Comparison of ENCODE assay signal across 8 mouse cellular contexts in the genomic region with DNA sequence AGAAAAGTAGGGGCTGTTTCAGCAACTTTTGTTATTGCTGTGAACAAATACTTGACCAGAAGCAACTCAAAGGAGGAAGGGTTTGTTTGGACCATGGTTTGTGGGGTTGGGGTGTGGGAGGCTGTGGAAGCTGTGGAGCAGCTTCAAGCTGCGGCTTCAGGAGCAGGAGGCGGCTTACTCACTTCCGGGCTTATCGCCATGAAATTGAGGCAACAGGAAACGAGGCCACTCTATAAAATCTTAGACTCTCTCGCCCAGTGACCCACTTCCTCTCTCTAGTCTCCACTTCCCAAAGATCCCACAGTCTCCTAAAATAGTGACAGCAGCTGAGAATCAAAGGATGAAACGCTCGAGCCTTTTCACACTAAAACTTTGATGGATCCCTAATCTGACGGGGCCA. TPM values are rescaled to one million over a fixed set of nuclear protein-coding genes. Genes with fewer than 3 reads are reported as not detected.
DNase-seq lines count a peak whose midpoint lies in the region.
"Had no signal": no experiment of that assay in that cellular context is flagged by ENCODE, and none has a peak within 500 bp of the region (broad histone marks: within the 10 kb centered on the region; RNA-seq: fewer than 3 reads in every experiment).

No protein-coding gene starts in this region.

- no peaks in the 10 kb centered on the region for H3K36me3 ChIP-seq in megakaryocyte, embryonic 14.5 days (replicated peaks; ENCODE audit: low read length)
- H3K36me3 ChIP-seq: embryonic facial prominence, embryonic 12.5 days had no signal

- peak; percentile 11 to 13 for DNase-seq in spleen, postnatal 36 days (ENCODE audit: low spot score in 2 of 2)
- DNase-seq in spleen, postnatal 14 days (ENCODE audit: low spot score in 2 of 2): no peak
- DNase-seq in brain, adult 2 months (ENCODE audit: low read depth, low spot score): peak; percentile 54
- peak; percentile 33 for DNase-seq in induced T-regulatory cell, adult 2 months (ENCODE audit: low read depth)
- no peak for DNase-seq in cerebellum, adult 8-10 months
- no peak for DNase-seq in retina, postnatal 1 day

- H3K27me3 ChIP-seq in megakaryocyte, embryonic 14.5 days (replicated peaks): peaks cover 11% of the 10 kb centered on the region
- H3K27me3 ChIP-seq: embryonic facial prominence, embryonic 12.5 days had no signal

- H3K4me1 ChIP-seq in megakaryocyte, embryonic 14.5 days: peaks cover 14% of the 10 kb centered on the region

- no peaks in the 10 kb centered on the region for H3K9me3 ChIP-seq in megakaryocyte, embryonic 14.5 days
- H3K9me3 ChIP-seq: embryonic facial prominence, embryonic 12.5 days had no signal

- peak overlapping the region; percentile 59 for H3K4me3 ChIP-seq in megakaryocyte, embryonic 14.5 days (replicated peaks)
- H3K4me3 ChIP-seq: embryonic facial prominence, embryonic 12.5 days had no signal

RNA-seq across cellular contexts. Expression of a gene that starts 7.9 kb away (rescaled TPM):
- not detected in 2 replicates for polyA plus RNA-seq in megakaryocyte, embryonic 14.5 days (2012; ENCODE audit: insufficient read depth, low replicate concordance)
- polyA plus RNA-seq: embryonic facial prominence, embryonic 12.5 days had no signal

Comparison
In these comparisons a context has a peak if more than half of its experiments do, and no peak if none do; other contexts are left out.
1. DNase-seq: peak in spleen, postnatal 36 days (2 of 2), brain, adult 2 months (single experiment) and induced T-regulatory cell, adult 2 months (single experiment); none in spleen, postnatal 14 days (0 of 2), cerebellum, adult 8-10 months (single experiment) and retina, postnatal 1 day (single experiment).